Mouse (Mus musculus): ENCODE measurements around the gene Dnah14. TPM values are rescaled to one million over a fixed set of nuclear protein-coding genes. Genes with fewer than 3 reads are reported as not detected.

Gene Dnah14
- 1 to 10 TPM; 1.0 to 2.1 TPM for polyA plus RNA-seq (2012; fragmentation: generic; extraction: Trizol)

DNA sequence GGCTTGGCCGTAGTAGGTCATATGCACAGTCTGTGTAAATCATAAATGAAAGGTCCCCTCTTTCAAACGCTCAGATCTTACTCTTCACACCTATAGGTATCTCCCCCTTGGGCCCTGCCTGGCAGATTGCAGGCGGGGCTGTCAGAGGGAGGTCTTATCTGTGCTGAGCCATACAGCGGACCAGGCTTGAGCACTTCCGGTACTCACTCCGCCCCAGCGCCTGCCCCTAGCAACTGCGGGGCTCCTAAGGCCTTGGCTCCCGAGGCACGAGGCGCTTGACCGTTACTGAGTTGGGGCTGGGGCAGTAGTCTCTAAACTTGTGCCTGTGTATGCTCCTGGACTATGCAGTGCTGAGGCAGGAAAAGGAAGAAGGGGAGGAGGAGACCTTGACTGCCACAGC, at the start of gene Dnah14:
Gene Dnah14 (plus strand): TSS at position 238 of the 400 bp plus-strand sequence.

DNA sequence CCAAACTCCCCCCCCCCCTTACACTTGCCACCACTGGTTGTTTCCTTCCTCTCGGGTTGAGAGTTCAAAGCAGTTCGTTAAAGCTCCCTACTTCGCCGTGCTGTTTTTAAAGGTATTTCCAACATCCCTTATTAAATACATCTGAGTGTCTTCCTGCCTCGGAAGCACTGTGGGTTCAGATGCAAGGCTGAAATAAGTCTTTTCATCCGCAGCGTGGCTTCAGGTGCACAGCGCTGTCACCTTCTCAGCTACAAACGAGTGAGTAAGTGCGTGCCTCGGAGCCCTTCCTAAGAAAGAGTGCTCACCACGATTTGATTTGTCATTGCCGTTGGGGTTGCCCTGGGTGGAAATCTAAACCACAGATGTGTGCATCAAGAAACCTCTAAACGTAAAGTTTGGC, 266.4 kb downstream of the Dnah14 start, which contains the start of gene Lbr:
Gene Lbr (minus strand): TSS at position 266 of the 400 bp plus-strand sequence.

Other genes with a start within 250 kb of the Dnah14 start
- under 1 TPM in 1 of 2 experiments, not detected in 1; 0.07 TPM for gene Cnih3, start 223.9 kb upstream of the Dnah14 start, polyA plus RNA-seq (2012; fragmentation: generic; extraction: Trizol)
- not detected for gene Ccdc121, start 65.1 kb upstream of the Dnah14 start, polyA plus RNA-seq (2012; fragmentation: generic; extraction: Trizol)

Data from C3H10T1/2 (cell line).